Mouse (Mus musculus): ENCODE results near the gene Psma3. TPM values are rescaled to one million over a fixed set of nuclear protein-coding genes. Genes with fewer than 3 reads are reported as not detected.

The Psma3 gene
- polyA plus RNA-seq, 1 experiment from 2014 or later: 589 TPM

DNA sequence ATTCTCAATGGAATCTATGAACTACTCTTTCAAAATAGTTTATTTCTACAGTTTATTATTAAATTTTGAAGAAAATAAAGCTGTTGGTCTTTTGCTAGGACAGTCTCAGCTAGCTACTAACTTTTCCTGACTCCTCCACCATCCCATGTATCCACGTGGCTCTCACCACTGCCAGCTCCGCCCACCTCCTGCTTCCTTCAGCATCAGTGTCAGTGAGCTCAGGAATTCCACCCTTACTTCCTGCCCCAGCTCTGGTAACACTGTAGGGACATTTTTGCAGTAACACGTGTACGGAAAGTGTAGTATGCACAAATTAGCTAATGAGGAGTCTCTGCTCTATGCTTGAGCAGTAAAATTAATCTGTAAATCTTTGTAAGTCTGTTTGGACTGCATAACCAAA lies 35.3 kb downstream of the Psma3 start:
- no peaks in the 10 kb centered on the region for H3K27me3 ChIP-seq (replicated peaks; ENCODE audit: control insufficient read depth, insufficient read depth, low read length)
- H3K4me2 ChIP-seq (ENCODE audit: low read depth, low read length): no peak overlapping the region
- no peak overlapping the region for H3K4me3 ChIP-seq (ENCODE audit: low read depth, low read length)
- DNase-seq (ENCODE audit: low spot score): peak; percentile 23
- H3K9me3 ChIP-seq (ENCODE audit: control insufficient read depth, low read length): no peaks in the 10 kb centered on the region
- peaks cover 79% of the 10 kb centered on the region for H3K36me3 ChIP-seq (ENCODE audit: control insufficient read depth, insufficient read depth, low read length)
- no peak overlapping the region for H3K27ac ChIP-seq (replicated peaks; ENCODE audit: low read depth, low read length)
- no peak overlapping the region for H3K9ac ChIP-seq (ENCODE audit: low read depth, low read length)
- 56% methylated on average over 4 of the region's 4 CpGs for WGBS
- peaks cover 16% of the 10 kb centered on the region for H3K4me1 ChIP-seq (ENCODE audit: control insufficient read depth, insufficient read depth, low read length)
- no peak for ATAC-seq (ENCODE audit: low read depth)

- Histone ChIP-seq H3K4me1 (ENCODE audit: control insufficient read depth, insufficient read depth, low read length) (peaks cover 16% of the 10 kb centered on the region), H3K27me3 (replicated peaks; ENCODE audit: control insufficient read depth, insufficient read depth, low read length) (no peaks in the 10 kb centered on the region), H3K9ac (ENCODE audit: low read depth, low read length) (peak overlapping the region; percentile 83), H3K27ac (replicated peaks; ENCODE audit: low read depth, low read length) (peak overlapping the region; percentile 98), H3K9me3 (ENCODE audit: control insufficient read depth, low read length) (no peaks in the 10 kb centered on the region), H3K36me3 (ENCODE audit: control insufficient read depth, insufficient read depth, low read length) (peaks cover 35% of the 10 kb centered on the region), H3K4me3 (ENCODE audit: low read depth, low read length) (peak overlapping the region; percentile 64), H3K4me2 (ENCODE audit: low read depth, low read length) (peak overlapping the region; percentile 85)
- ATAC-seq (ENCODE audit: low read depth) (no peak; the same call in 1 of the 2 replicates), DNase-seq (ENCODE audit: low spot score) (peak; percentile 38)
- under 1% methylated on average over 21 of the region's 32 CpGs for WGBS
Measured at GRCm38 (mm10) chr12:71014845-71015362, 40.5 kb downstream of the Psma3 start.

DNA sequence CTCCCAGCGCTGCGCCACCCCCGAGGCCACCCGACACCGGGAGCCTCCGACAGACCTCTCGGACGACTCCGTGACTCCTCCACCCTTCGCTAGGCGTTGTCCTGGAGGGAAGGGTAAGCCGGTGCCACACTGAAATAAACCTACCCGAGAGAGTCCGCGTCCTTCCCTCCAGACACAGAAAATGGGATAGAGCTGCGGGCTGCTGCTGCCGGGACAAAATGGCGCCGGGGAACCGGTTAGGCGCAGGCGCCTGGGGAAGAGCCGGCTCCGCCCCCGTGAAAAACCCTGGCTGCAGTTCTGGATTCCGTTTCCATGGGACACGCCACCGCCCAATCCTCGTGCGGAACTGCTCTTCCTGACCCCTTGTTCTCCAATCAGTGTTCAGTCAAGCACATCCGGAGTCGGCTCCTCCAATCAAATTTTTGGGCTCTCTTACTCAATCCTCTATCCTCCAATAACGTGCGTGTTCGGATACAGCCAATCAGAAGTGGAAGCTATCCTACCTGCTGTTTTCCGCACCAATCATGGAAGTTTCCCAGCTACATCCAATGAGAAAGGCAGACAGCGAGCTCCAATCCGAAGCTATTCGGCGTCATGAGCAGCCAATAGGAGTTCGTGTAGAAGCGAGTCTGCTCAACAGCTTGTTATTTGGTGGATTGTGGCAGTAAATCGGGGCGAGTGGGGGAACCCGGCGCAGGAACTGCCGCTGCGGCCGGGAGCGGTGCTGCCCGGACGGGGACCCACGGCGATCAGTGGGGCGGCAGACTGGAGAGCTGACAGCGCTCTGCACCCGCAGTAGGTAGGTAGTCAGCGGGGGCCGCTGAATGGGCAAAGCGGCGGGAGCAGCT lies 41.2 kb downstream of the Psma3 start, which contains the start of gene Arid4a:
Gene Arid4a (plus strand): TSS at position 628 of the 848 bp plus-strand sequence.
- under 1% methylated on average over 46 of the region's 61 CpGs for WGBS
- peak; percentile 99 for ATAC-seq (ENCODE audit: low read depth)
- H3K9ac ChIP-seq (ENCODE audit: low read depth, low read length): peak within 1 kb of the TSS; percentile 92
- H3K4me3 ChIP-seq (ENCODE audit: low read depth, low read length): peak within 1 kb of the TSS; percentile 96
- no peaks in the 10 kb centered on the region for H3K27me3 ChIP-seq (replicated peaks; ENCODE audit: control insufficient read depth, insufficient read depth, low read length)
- H3K9me3 ChIP-seq (ENCODE audit: control insufficient read depth, low read length): no peaks in the 10 kb centered on the region
- peak; percentile 100 for DNase-seq (ENCODE audit: low spot score)
- H3K27ac ChIP-seq (replicated peaks; ENCODE audit: low read depth, low read length): peak within 1 kb of the TSS; percentile 98
- H3K4me2 ChIP-seq (ENCODE audit: low read depth, low read length): peak within 1 kb of the TSS; percentile 85
- H3K4me1 ChIP-seq (ENCODE audit: control insufficient read depth, insufficient read depth, low read length): peaks cover 16% of the 10 kb centered on the region
- H3K36me3 ChIP-seq (ENCODE audit: control insufficient read depth, insufficient read depth, low read length): peaks cover 35% of the 10 kb centered on the region

GRCm38 (mm10) chr12:71016211-71016502 lies 41.7 kb downstream of the Psma3 start:
- H3K4me2 ChIP-seq (ENCODE audit: low read depth, low read length): peak overlapping the region; percentile 68
- ATAC-seq (ENCODE audit: low read depth): peak; percentile 5; the same call in 1 of the 2 replicates

GRCm38 (mm10) chr12:71016503-71017241 lies 42.3 kb downstream of the Psma3 start:
- Histone ChIP-seq H3K4me3 (ENCODE audit: low read depth, low read length) (peak overlapping the region; percentile 96), H3K27ac (replicated peaks; ENCODE audit: low read depth, low read length) (peak overlapping the region; percentile 97), H3K9me3 (ENCODE audit: control insufficient read depth, low read length) (no peaks in the 10 kb centered on the region), H3K4me2 (ENCODE audit: low read depth, low read length) (peak overlapping the region; percentile 68), H3K9ac (ENCODE audit: low read depth, low read length) (peak overlapping the region; percentile 92), H3K36me3 (ENCODE audit: control insufficient read depth, insufficient read depth, low read length) (peaks cover 43% of the 10 kb centered on the region), H3K27me3 (replicated peaks; ENCODE audit: control insufficient read depth, insufficient read depth, low read length) (no peaks in the 10 kb centered on the region), H3K4me1 (ENCODE audit: control insufficient read depth, insufficient read depth, low read length) (peaks cover 16% of the 10 kb centered on the region)
- 0% methylated on average over 9 of the region's 82 CpGs for WGBS
- peak; percentile 2; the same call in 1 of the 2 replicates for ATAC-seq (ENCODE audit: low read depth)
- peak; percentile 39 for DNase-seq (ENCODE audit: low spot score)

More at GRCm38 (mm10) chr12:71016211-71016502, 41.7 kb downstream of the Psma3 start:
- Histone ChIP-seq H3K9ac (ENCODE audit: low read depth, low read length) (peak overlapping the region; percentile 92), H3K36me3 (ENCODE audit: control insufficient read depth, insufficient read depth, low read length) (peaks cover 39% of the 10 kb centered on the region), H3K4me1 (ENCODE audit: control insufficient read depth, insufficient read depth, low read length) (peaks cover 16% of the 10 kb centered on the region), H3K27ac (replicated peaks; ENCODE audit: low read depth, low read length) (peak overlapping the region; percentile 97), H3K4me3 (ENCODE audit: low read depth, low read length) (peak overlapping the region; percentile 96), H3K9me3 (ENCODE audit: control insufficient read depth, low read length) (no peaks in the 10 kb centered on the region), H3K27me3 (replicated peaks; ENCODE audit: control insufficient read depth, insufficient read depth, low read length) (no peaks in the 10 kb centered on the region)
- no CpG with 5 or more reads among the region's 33 CpGs for WGBS
- no peak for DNase-seq (ENCODE audit: low spot score)

GRCm38 (mm10) chr12:71017242-71017571 lies 42.8 kb downstream of the Psma3 start:
- peaks cover 43% of the 10 kb centered on the region for H3K36me3 ChIP-seq (ENCODE audit: control insufficient read depth, insufficient read depth, low read length)
- no peak for ATAC-seq (ENCODE audit: low read depth)
- H3K9me3 ChIP-seq (ENCODE audit: control insufficient read depth, low read length): no peaks in the 10 kb centered on the region
- H3K27ac ChIP-seq (replicated peaks; ENCODE audit: low read depth, low read length): peak overlapping the region; percentile 97
- peak overlapping the region; percentile 68 for H3K4me2 ChIP-seq (ENCODE audit: low read depth, low read length)
- H3K27me3 ChIP-seq (replicated peaks; ENCODE audit: control insufficient read depth, insufficient read depth, low read length): no peaks in the 10 kb centered on the region
- H3K9ac ChIP-seq (ENCODE audit: low read depth, low read length): peak overlapping the region; percentile 92
- peaks cover 16% of the 10 kb centered on the region for H3K4me1 ChIP-seq (ENCODE audit: control insufficient read depth, insufficient read depth, low read length)
- peak overlapping the region; percentile 96 for H3K4me3 ChIP-seq (ENCODE audit: low read depth, low read length)
- WGBS: 15% methylated on average over 5 of the region's 5 CpGs
- DNase-seq (ENCODE audit: low spot score): no peak

DNA sequence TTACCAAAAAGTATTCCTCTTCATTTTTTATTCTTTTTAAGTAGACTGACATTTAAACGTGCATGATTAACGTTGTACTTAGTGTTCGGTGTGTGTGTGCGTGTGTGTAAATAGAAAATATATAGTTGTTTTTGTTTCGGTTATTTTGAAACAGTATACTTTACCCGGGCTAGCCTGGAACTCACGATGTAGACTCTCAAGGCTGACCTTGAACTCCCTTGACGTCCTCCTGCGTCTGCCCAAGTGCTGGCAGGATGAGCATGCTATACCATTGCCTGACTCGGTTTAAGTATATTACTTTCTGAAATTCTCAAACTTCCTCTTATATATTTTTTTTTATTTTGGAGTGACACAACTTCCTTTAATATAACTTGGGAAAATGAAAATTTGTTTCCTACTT lies 43.4 kb downstream of the Psma3 start:
- WGBS: 74% methylated on average over 10 of the region's 10 CpGs
- Histone ChIP-seq H3K9me3 (ENCODE audit: control insufficient read depth, low read length) (no peaks in the 10 kb centered on the region), H3K4me2 (ENCODE audit: low read depth, low read length) (peak overlapping the region; percentile 68), H3K9ac (ENCODE audit: low read depth, low read length) (peak overlapping the region; percentile 92; the same call in 1 of the 2 replicates), H3K27me3 (replicated peaks; ENCODE audit: control insufficient read depth, insufficient read depth, low read length) (no peaks in the 10 kb centered on the region), H3K36me3 (ENCODE audit: control insufficient read depth, insufficient read depth, low read length) (peaks cover 45% of the 10 kb centered on the region), H3K4me1 (ENCODE audit: control insufficient read depth, insufficient read depth, low read length) (peaks cover 14% of the 10 kb centered on the region), H3K27ac (replicated peaks; ENCODE audit: low read depth, low read length) (no peak overlapping the region), H3K4me3 (ENCODE audit: low read depth, low read length) (peak overlapping the region; percentile 96)
- DNase-seq (ENCODE audit: low spot score): no peak
- ATAC-seq (ENCODE audit: low read depth): no peak

GRCm38 (mm10) chr12:71019211-71019610 lies 44.8 kb downstream of the Psma3 start:
- Histone ChIP-seq H3K4me1 (ENCODE audit: control insufficient read depth, insufficient read depth, low read length) (peaks cover 4% of the 10 kb centered on the region), H3K4me2 (ENCODE audit: low read depth, low read length) (no peak overlapping the region), H3K27me3 (replicated peaks; ENCODE audit: control insufficient read depth, insufficient read depth, low read length) (no peaks in the 10 kb centered on the region), H3K36me3 (ENCODE audit: control insufficient read depth, insufficient read depth, low read length) (peaks cover 49% of the 10 kb centered on the region), H3K9me3 (ENCODE audit: control insufficient read depth, low read length) (no peaks in the 10 kb centered on the region), H3K4me3 (ENCODE audit: low read depth, low read length) (no peak overlapping the region), H3K27ac (replicated peaks; ENCODE audit: low read depth, low read length) (no peak overlapping the region), H3K9ac (ENCODE audit: low read depth, low read length) (no peak overlapping the region)
- DNase-seq (ENCODE audit: low spot score) (no peak), ATAC-seq (ENCODE audit: low read depth) (no peak)
- 88% methylated on average over 8 of the region's 8 CpGs for WGBS
